Mouse (Mus musculus): ENCODE measurements around the gene Aldh3b1. TPM values are rescaled to one million over a fixed set of nuclear protein-coding genes. Genes with fewer than 3 reads are reported as not detected.

The Aldh3b1 gene
- polyA plus RNA-seq, 1 experiment: 1.8 TPM

GRCm38 (mm10) chr19:3930262-3931057 lies 852 bp upstream of the Aldh3b1 start:
- no peak overlapping the region for H3K4me3 ChIP-seq (ENCODE audit: insufficient read depth, low read depth, low read length)
- peaks cover 16% of the 10 kb centered on the region for H3K4me1 ChIP-seq (ENCODE audit: control insufficient read depth, insufficient read depth, insufficient read length, low read length)
- H3K27ac ChIP-seq (replicated peaks; ENCODE audit: low read depth, low read length): peak overlapping the region; percentile 68

- peak overlapping the region; percentile 68 for H3K27ac ChIP-seq (replicated peaks; ENCODE audit: low read depth, low read length)
- H3K4me3 ChIP-seq (ENCODE audit: insufficient read depth, low read depth, low read length): no peak overlapping the region
- H3K4me1 ChIP-seq (ENCODE audit: control insufficient read depth, insufficient read depth, insufficient read length, low read length): peaks cover 23% of the 10 kb centered on the region
Measured at GRCm38 (mm10) chr19:3928779-3929178, 829 bp downstream of the Aldh3b1 start.

- no peak overlapping the region for H3K4me3 ChIP-seq (ENCODE audit: insufficient read depth, low read depth, low read length)
- peaks cover 28% of the 10 kb centered on the region for H3K4me1 ChIP-seq (ENCODE audit: control insufficient read depth, insufficient read depth, insufficient read length, low read length)
- peak overlapping the region; percentile 62 for H3K27ac ChIP-seq (replicated peaks; ENCODE audit: low read depth, low read length)
Measured at GRCm38 (mm10) chr19:3927989-3928388, 1.6 kb downstream of the Aldh3b1 start.

- no peak overlapping the region for H3K4me3 ChIP-seq (ENCODE audit: insufficient read depth, low read depth, low read length)
- H3K27ac ChIP-seq (replicated peaks; ENCODE audit: low read depth, low read length): peak overlapping the region; percentile 1
- peaks cover 35% of the 10 kb centered on the region for H3K4me1 ChIP-seq (ENCODE audit: control insufficient read depth, insufficient read depth, insufficient read length, low read length)
Measured at GRCm38 (mm10) chr19:3926685-3927084, 2.9 kb downstream of the Aldh3b1 start.

- H3K4me3 ChIP-seq (ENCODE audit: insufficient read depth, low read depth, low read length): no peak overlapping the region
- peak overlapping the region; percentile 1; the same call in 1 of the 2 replicates for H3K27ac ChIP-seq (replicated peaks; ENCODE audit: low read depth, low read length)
- peaks cover 35% of the 10 kb centered on the region for H3K4me1 ChIP-seq (ENCODE audit: control insufficient read depth, insufficient read depth, insufficient read length, low read length)
Measured at GRCm38 (mm10) chr19:3926279-3926678, 3.3 kb downstream of the Aldh3b1 start.

GRCm38 (mm10) chr19:3925859-3926258 lies 3.7 kb downstream of the Aldh3b1 start:
- Histone ChIP-seq H3K27ac (replicated peaks; ENCODE audit: low read depth, low read length) (no peak overlapping the region), H3K4me3 (ENCODE audit: insufficient read depth, low read depth, low read length) (no peak overlapping the region), H3K4me1 (ENCODE audit: control insufficient read depth, insufficient read depth, insufficient read length, low read length) (peaks cover 34% of the 10 kb centered on the region)

- H3K27ac ChIP-seq (replicated peaks; ENCODE audit: low read depth, low read length): no peak overlapping the region
- no peak overlapping the region for H3K4me3 ChIP-seq (ENCODE audit: insufficient read depth, low read depth, low read length)
- H3K4me1 ChIP-seq (ENCODE audit: control insufficient read depth, insufficient read depth, insufficient read length, low read length): peaks cover 24% of the 10 kb centered on the region
Measured at GRCm38 (mm10) chr19:3924868-3925267, 4.7 kb downstream of the Aldh3b1 start.

GRCm38 (mm10) chr19:3924190-3924589 lies 5.4 kb downstream of the Aldh3b1 start:
- H3K27ac ChIP-seq (replicated peaks; ENCODE audit: low read depth, low read length): peak overlapping the region; percentile 66
- peaks cover 21% of the 10 kb centered on the region for H3K4me1 ChIP-seq (ENCODE audit: control insufficient read depth, insufficient read depth, insufficient read length, low read length)
- no peak overlapping the region for H3K4me3 ChIP-seq (ENCODE audit: insufficient read depth, low read depth, low read length)

GRCm38 (mm10) chr19:3923586-3923985 lies 6.0 kb downstream of the Aldh3b1 start:
- Histone ChIP-seq H3K4me3 (ENCODE audit: insufficient read depth, low read depth, low read length) (no peak overlapping the region), H3K4me1 (ENCODE audit: control insufficient read depth, insufficient read depth, insufficient read length, low read length) (peaks cover 21% of the 10 kb centered on the region), H3K27ac (replicated peaks; ENCODE audit: low read depth, low read length) (peak overlapping the region; percentile 66)

GRCm38 (mm10) chr19:3922661-3923371 lies 6.8 kb downstream of the Aldh3b1 start:
- no peak overlapping the region for H3K4me3 ChIP-seq (ENCODE audit: insufficient read depth, low read depth, low read length)
- peak overlapping the region; percentile 66 for H3K27ac ChIP-seq (replicated peaks; ENCODE audit: low read depth, low read length)
- H3K4me1 ChIP-seq (ENCODE audit: control insufficient read depth, insufficient read depth, insufficient read length, low read length): peaks cover 21% of the 10 kb centered on the region

- Histone ChIP-seq H3K27ac (replicated peaks; ENCODE audit: low read depth, low read length) (no peak overlapping the region), H3K4me3 (ENCODE audit: insufficient read depth, low read depth, low read length) (no peak overlapping the region), H3K4me1 (ENCODE audit: control insufficient read depth, insufficient read depth, insufficient read length, low read length) (peaks cover 18% of the 10 kb centered on the region)
Measured at GRCm38 (mm10) chr19:3919928-3920327, 9.7 kb downstream of the Aldh3b1 start.

GRCm38 (mm10) chr19:3916727-3917126 lies 12.9 kb downstream of the Aldh3b1 start:
- no peak overlapping the region for H3K4me3 ChIP-seq (ENCODE audit: insufficient read depth, low read depth, low read length)
- no peak overlapping the region for H3K27ac ChIP-seq (replicated peaks; ENCODE audit: low read depth, low read length)
- H3K4me1 ChIP-seq (ENCODE audit: control insufficient read depth, insufficient read depth, insufficient read length, low read length): peaks cover 6% of the 10 kb centered on the region

- H3K4me1 ChIP-seq (ENCODE audit: control insufficient read depth, insufficient read depth, insufficient read length, low read length): peaks cover 6% of the 10 kb centered on the region
Measured at GRCm38 (mm10) chr19:3914535-3914934, 15.1 kb downstream of the Aldh3b1 start.

GRCm38 (mm10) chr19:3913692-3914091 lies 15.9 kb downstream of the Aldh3b1 start:
- peak overlapping the region; percentile 66 for H3K4me3 ChIP-seq (ENCODE audit: insufficient read depth, low read depth, low read length)
- peak overlapping the region; percentile 82 for H3K27ac ChIP-seq (replicated peaks; ENCODE audit: low read depth, low read length)
- H3K4me1 ChIP-seq (ENCODE audit: control insufficient read depth, insufficient read depth, insufficient read length, low read length): peaks cover 6% of the 10 kb centered on the region

More at GRCm38 (mm10) chr19:3914535-3914934, 15.1 kb downstream of the Aldh3b1 start:
- no peak overlapping the region for H3K4me3 ChIP-seq (ENCODE audit: insufficient read depth, low read depth, low read length)
- H3K27ac ChIP-seq (replicated peaks; ENCODE audit: low read depth, low read length): peak overlapping the region; percentile 82

GRCm38 (mm10) chr19:3912337-3913204 lies 17.0 kb downstream of the Aldh3b1 start, which contains the start of gene Ndufs8:
Gene Ndufs8, minus strand, starts transcription at chr19:3912774.
- H3K27ac ChIP-seq (replicated peaks; ENCODE audit: low read depth, low read length): peak within 1 kb of the TSS; percentile 95
- peaks cover 6% of the 10 kb centered on the region for H3K4me1 ChIP-seq (ENCODE audit: control insufficient read depth, insufficient read depth, insufficient read length, low read length)
- H3K4me3 ChIP-seq (ENCODE audit: insufficient read depth, low read depth, low read length): peak within 1 kb of the TSS; percentile 72

All from brown adipose tissue, adult 24 weeks (tissue).